Mouse (Mus musculus) lung, embryonic 16.5 days (tissue): ENCODE measurements around the gene Mnx1. TPM values are rescaled to one million over a fixed set of nuclear protein-coding genes. Genes with fewer than 3 reads are reported as not detected.

ENCODE experiments used
- ATAC-seq: fragments of 200-750 bp; cut with Nextera tagmentation; 2 replicates; pipeline ENCODE4 v1.8.0; 2017; ENCODE audit warnings: low read depth, mild to moderate bottlenecking, moderate library complexity
- H3K27ac ChIP-seq: fragments of 300-500 bp; sonication (generic); 2 replicates; pipeline ENCODE4 v1.5.1; 2014; ENCODE audit warnings: mild to moderate bottlenecking, control low read depth, low read length
- H3K27me3 ChIP-seq: fragments of 300-500 bp; sonication (generic); 2 replicates; pipeline ENCODE4 v1.6.1; 2014; ENCODE audit warnings: low read depth, low read length, mixed read lengths; ENCODE audit not compliant: control insufficient read depth, insufficient read depth
- H3K36me3 ChIP-seq: fragments of 300-500 bp; sonication (generic); 2 replicates; pipeline ENCODE4 v1.6.1; 2014; ENCODE audit warnings: low read length; ENCODE audit not compliant: control insufficient read depth, insufficient read depth
- H3K4me1 ChIP-seq: fragments of 300-500 bp; sonication (generic); replicated peaks from 2 replicates; pipeline ENCODE4 v1.6.1; 2014; ENCODE audit warnings: low read length, mixed read lengths; ENCODE audit not compliant: control insufficient read depth, insufficient read depth
- H3K4me2 ChIP-seq: fragments of 300-500 bp; sonication (generic); 2 replicates; pipeline ENCODE4 v1.6.1; 2014; ENCODE audit warnings: low read depth, low read length, control low read depth
- H3K4me3 ChIP-seq: fragments of 300-500 bp; sonication (generic); 2 replicates; pipeline ENCODE4 v1.5.1; 2014; ENCODE audit warnings: mild to moderate bottlenecking, low read length, control low read depth
- H3K9ac ChIP-seq: fragments of 300-500 bp; sonication (generic); 2 replicates; pipeline ENCODE4 v1.6.1; 2014; ENCODE audit warnings: low read length, control low read depth
- H3K9me3 ChIP-seq: fragments of 300-500 bp; sonication (generic); 2 replicates; pipeline ENCODE4 v1.6.1; 2016; ENCODE audit warnings: low read length; ENCODE audit not compliant: control insufficient read depth
- WGBS: fragments of 180-500 bp; shearing (Covaris S2); extraction: QIAGEN DNeasy Blood & Tissue Kit; methylation state at CpG from one replicate; pipeline ENCODE4 v1.1.7; 2014; 5-methylcytosine and 5-hydroxymethylcytosine counted together
- polyA plus RNA-seq: library from polyadenylated mRNA; unstranded; fragments of >200 nt; fragmentation: Nextera tagmentation; extraction: Ambion mirVana; gene quantifications from 2 replicates; pipeline ENCODE4 v1.2.1, GENCODE M21; 2015

The Mnx1 gene
- polyA plus RNA-seq, 1 experiment from 2014 or later: not detected

DNA sequence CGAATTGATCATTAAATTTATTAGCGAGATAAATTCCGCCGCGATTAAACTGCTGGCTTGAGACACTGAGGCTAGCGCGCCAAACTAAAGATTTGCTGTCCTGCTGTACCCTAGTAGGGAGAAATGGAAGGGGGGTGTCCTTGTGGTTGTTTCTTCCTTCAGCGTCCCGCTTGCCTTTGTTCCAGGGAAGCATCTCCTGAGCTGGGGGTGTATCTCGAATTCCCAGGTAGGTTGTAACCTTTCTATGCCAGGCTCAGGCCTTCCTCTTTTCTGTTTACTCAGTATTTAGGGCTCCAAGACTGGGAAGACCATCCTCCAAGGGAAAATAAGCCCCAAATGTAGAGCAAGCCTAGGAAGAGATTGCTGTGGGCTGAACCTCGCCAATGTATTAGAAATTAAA is 6.9 kb downstream of the Mnx1 start:
- H3K36me3 ChIP-seq: no peaks in the 10 kb centered on the region
- H3K9me3 ChIP-seq: no peaks in the 10 kb centered on the region
- H3K27me3 ChIP-seq: peaks cover 89% of the 10 kb centered on the region
- ATAC-seq: no peak
- H3K4me2 ChIP-seq: no peak overlapping the region
- no peaks in the 10 kb centered on the region for H3K4me1 ChIP-seq
- no peak overlapping the region for H3K4me3 ChIP-seq
- H3K9ac ChIP-seq: no peak overlapping the region
- H3K27ac ChIP-seq: no peak overlapping the region
- WGBS: 8% methylated on average over 11 of the region's 11 CpGs

- H3K27ac ChIP-seq: no peak overlapping the region
- peaks cover 87% of the 10 kb centered on the region for H3K27me3 ChIP-seq
- H3K9ac ChIP-seq: no peak overlapping the region
- H3K4me2 ChIP-seq: no peak overlapping the region
- ATAC-seq: no peak
- no peak overlapping the region for H3K4me3 ChIP-seq
- H3K36me3 ChIP-seq: no peaks in the 10 kb centered on the region
- 5% methylated on average over 20 of the region's 20 CpGs for WGBS
- H3K9me3 ChIP-seq: no peaks in the 10 kb centered on the region
- no peaks in the 10 kb centered on the region for H3K4me1 ChIP-seq
These were observed 7.3 kb downstream of the Mnx1 start for GRCm38 (mm10) chr5:29470851-29471394.

- no peak for ATAC-seq
- Histone ChIP-seq H3K4me2 (no peak overlapping the region), H3K27ac (no peak overlapping the region), H3K9me3 (no peaks in the 10 kb centered on the region), H3K4me3 (no peak overlapping the region), H3K27me3 (peaks cover 80% of the 10 kb centered on the region), H3K36me3 (no peaks in the 10 kb centered on the region), H3K9ac (no peak overlapping the region), H3K4me1 (no peaks in the 10 kb centered on the region)
- 12% methylated on average over 5 of the region's 5 CpGs for WGBS
These were observed 8.0 kb downstream of the Mnx1 start for GRCm38 (mm10) chr5:29470271-29470670.

GRCm38 (mm10) chr5:29469501-29469900 is 8.8 kb downstream of the Mnx1 start:
- ATAC-seq: no peak
- Histone ChIP-seq H3K9ac (no peak overlapping the region), H3K4me2 (no peak overlapping the region), H3K4me3 (no peak overlapping the region), H3K27ac (no peak overlapping the region), H3K9me3 (no peaks in the 10 kb centered on the region), H3K36me3 (no peaks in the 10 kb centered on the region), H3K27me3 (peaks cover 72% of the 10 kb centered on the region), H3K4me1 (no peaks in the 10 kb centered on the region)
- WGBS: 14% methylated on average over 4 of the region's 4 CpGs

DNA sequence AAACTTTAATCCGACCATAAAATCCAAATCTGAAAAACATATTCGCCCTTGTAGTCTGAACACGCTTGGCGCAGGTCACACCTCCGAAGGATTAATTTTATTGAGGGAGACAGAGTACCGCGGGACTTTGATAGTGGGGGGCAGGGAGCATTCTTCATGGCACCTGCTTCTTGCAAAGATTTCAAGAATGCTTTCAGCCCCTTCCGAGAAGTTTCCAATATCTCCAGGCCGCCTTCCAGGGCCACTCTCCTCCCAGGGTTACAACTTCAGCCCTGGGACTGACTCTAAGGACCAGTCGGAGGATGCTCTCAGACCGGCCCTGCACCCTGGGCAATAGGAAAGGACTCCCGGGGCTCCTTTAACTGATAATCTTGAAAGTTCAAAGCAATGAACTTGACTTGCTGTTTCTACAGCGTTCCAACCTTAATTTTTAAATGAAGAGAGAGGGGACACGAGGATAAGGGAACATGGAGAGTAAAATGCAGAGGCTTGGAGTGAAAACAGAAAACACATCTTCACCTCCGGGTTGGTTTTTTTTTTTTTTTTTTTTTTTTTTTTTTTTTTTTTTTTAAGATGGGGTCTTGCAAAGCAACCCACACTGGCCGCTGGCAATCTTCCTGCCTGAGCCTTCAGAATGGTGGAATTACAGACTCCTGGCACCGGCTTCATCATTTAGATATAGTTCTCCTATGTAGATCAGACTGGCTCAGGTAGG is 9.8 kb downstream of the Mnx1 start:
- Histone ChIP-seq H3K27ac (no peak overlapping the region), H3K9me3 (no peaks in the 10 kb centered on the region), H3K27me3 (peaks cover 62% of the 10 kb centered on the region), H3K4me3 (peak overlapping the region; percentile 51), H3K9ac (peak overlapping the region; percentile 50), H3K4me2 (peak overlapping the region; percentile 73), H3K36me3 (no peaks in the 10 kb centered on the region), H3K4me1 (no peaks in the 10 kb centered on the region)
- ATAC-seq: no peak
- WGBS: 4% methylated on average over 17 of the region's 17 CpGs

GRCm38 (mm10) chr5:29467489-29468350 is 10.6 kb downstream of the Mnx1 start:
- Histone ChIP-seq H3K4me1 (no peaks in the 10 kb centered on the region), H3K9ac (peak overlapping the region; percentile 50), H3K27me3 (peaks cover 55% of the 10 kb centered on the region), H3K27ac (no peak overlapping the region), H3K4me2 (peak overlapping the region; percentile 73), H3K9me3 (no peaks in the 10 kb centered on the region), H3K4me3 (peak overlapping the region; percentile 51), H3K36me3 (no peaks in the 10 kb centered on the region)
- WGBS: 3% methylated on average over 67 of the region's 67 CpGs
- peak; percentile 77 for ATAC-seq

- H3K27ac ChIP-seq: no peak overlapping the region
- no peak overlapping the region for H3K9ac ChIP-seq
- no peak overlapping the region for H3K4me3 ChIP-seq
- no peaks in the 10 kb centered on the region for H3K36me3 ChIP-seq
- H3K9me3 ChIP-seq: no peaks in the 10 kb centered on the region
- H3K4me1 ChIP-seq: no peaks in the 10 kb centered on the region
- peaks cover 15% of the 10 kb centered on the region for H3K27me3 ChIP-seq
- H3K4me2 ChIP-seq: no peak overlapping the region
- ATAC-seq: no peak
- 64% methylated on average over 9 of the region's 9 CpGs for WGBS
These were observed 15.2 kb downstream of the Mnx1 start for GRCm38 (mm10) chr5:29462943-29463686.

GRCm38 (mm10) chr5:29456895-29457656 is 21.2 kb downstream of the Mnx1 start:
- H3K9ac ChIP-seq: no peak overlapping the region
- H3K36me3 ChIP-seq: peaks cover 5% of the 10 kb centered on the region; the same call in 1 of the 2 replicates
- 66% methylated on average over 5 of the region's 5 CpGs for WGBS
- no peak overlapping the region for H3K4me3 ChIP-seq
- H3K9me3 ChIP-seq: no peaks in the 10 kb centered on the region
- no peak overlapping the region for H3K27ac ChIP-seq
- no peaks in the 10 kb centered on the region for H3K4me1 ChIP-seq
- H3K27me3 ChIP-seq: no peaks in the 10 kb centered on the region
- H3K4me2 ChIP-seq: no peak overlapping the region
- ATAC-seq: no peak
